Mouse (Mus musculus) right cerebral cortex, adult 2 months (tissue): ENCODE results near the gene Cplane1.
A peak's percentile ranks its signal among the peaks of the same experiment; 100 is the strongest.

Source experiments
- DNase-seq, 2 experiments: peaks; one replicate each; pipeline ENCODE4 v3.0.0; 2021 to 2022; ENCODE audit warnings: low spot score in 2 of 2

Gene Cplane1

DNA sequence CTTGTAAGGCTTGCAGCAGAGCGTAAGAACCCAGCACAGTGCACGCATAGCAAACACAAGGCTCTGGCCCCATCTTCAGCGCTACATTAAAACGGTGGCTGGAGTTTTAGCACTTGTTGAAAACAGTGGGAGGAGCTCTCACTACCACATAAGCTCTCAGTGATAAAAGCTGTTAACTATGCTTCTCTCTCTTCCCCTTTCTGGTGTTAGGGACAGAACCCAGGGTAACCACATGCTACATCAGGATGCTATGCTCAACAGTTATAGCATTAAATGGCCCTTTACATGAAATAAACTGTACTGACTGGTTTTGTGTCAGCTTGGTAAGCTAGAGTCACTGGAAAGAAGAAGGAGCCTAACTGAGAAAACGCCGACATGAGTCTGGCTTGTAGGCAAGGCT is 125.2 kb downstream of the Cplane1 start:
- no peak for DNase-seq

DNA sequence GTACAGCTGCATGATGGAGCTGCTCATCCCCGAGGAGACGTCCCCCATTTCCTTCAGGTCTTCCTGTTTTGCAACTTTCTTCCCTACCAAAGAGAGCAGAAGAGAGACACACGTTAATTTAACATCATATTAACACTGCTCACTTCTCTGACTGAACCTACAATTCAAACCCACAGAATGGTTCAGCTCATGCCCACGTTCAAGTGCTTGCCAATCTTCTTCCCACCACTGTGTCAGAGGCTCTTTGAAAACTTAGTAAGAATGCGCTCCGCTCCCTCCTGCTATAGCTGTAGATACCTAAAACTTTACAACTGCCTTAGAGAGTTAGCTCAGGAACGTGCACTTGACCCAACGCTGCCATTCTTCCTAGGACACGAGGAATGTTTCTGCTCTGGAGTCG is 134.0 kb downstream of the Cplane1 start:
- no peak for DNase-seq

DNA sequence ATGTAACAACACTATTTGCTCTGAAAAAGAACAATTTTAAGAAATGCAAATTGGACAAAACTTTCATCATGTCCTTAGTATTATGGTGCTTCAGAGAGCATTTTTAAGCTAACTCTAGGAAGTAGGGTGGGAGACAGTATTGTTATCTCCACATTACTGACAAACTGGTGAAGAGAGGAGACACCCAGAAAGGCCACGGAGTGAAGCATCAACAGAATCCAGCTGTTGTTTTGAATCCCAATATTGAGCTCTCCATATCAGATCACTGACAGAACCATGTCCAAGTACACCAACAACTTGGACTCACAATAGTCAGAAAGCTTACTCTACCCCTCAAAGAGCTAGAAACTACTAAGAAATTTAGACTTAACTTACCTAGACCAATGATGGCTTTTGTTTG is 136.6 kb downstream of the Cplane1 start:
- DNase-seq = no peak

DNA sequence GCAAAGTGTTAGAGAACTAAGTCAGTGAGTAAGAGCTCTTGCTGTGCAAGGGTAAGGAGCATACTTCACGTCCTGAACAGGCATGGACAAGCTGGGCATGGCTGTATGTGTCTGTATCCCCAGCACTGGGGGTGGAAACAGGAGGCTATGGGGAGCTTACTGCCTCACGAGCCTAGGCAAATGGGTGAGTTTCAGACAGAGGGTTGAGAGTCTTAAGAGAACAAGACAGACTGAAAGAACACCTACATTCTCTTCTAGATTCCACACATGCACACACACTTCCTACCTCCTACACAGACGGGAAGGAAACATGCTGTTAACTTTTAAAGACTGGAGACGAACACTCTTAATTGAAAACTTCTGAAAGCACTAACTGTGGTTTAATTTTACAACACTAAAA is 148.5 kb downstream of the Cplane1 start:
- DNase-seq = peak in 1 of 2 experiments; percentile 27

DNA sequence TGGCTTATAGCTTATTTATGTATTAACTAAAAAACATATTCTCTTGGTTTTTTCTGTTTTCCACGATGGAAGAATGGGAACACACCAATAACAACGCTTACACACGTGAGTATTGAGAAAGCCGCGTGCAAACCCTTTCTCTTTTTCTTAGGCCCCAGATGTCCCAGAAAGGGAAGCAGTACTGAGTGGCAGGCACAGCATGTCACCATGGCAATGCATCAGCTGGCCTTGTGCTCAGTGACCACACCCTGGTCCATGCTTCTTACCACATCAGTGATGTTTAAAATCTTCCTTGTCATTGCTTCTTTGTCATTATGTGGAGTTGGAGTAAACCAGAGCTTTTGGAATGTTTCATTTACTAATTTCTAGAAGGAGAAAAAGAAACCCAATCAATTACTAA is 150.3 kb downstream of the Cplane1 start:
- DNase-seq = no peak
